Comparison of ENCODE assay signal across 10 mouse cellular contexts in genomic region chr4:140837879-140838278, GRCm38 (mm10). TPM values are rescaled to one million over a fixed set of nuclear protein-coding genes. Genes with fewer than 3 reads are reported as not detected.
DNase-seq lines count a peak whose midpoint lies in the region; ATAC-seq lines count a peak whose summit lies in the region.
"Had no signal": no experiment of that assay in that cellular context is flagged by ENCODE, and none has a peak within 500 bp of the region (broad histone marks: within the 10 kb centered on the region; RNA-seq: fewer than 3 reads in every experiment).

No protein-coding gene starts in this region.

- no peak overlapping the region for H3K27ac ChIP-seq in neural tube, embryonic 11.5 days (ENCODE audit: low read depth, low read length)
- H3K27ac ChIP-seq in heart, embryonic 15.5 days, result no peak overlapping the region
- H3K27ac ChIP-seq: embryonic facial prominence, embryonic 13.5 days; macrophage had no signal

- H3K4me3 ChIP-seq in neural tube, embryonic 11.5 days (ENCODE audit: low read depth, low read length), result no peak overlapping the region
- H3K4me3 ChIP-seq in heart, embryonic 15.5 days, result 0 out of 2 replicates have a peak overlapping the region, but pooled peaks have one; percentile 5
- H3K4me3 ChIP-seq: embryonic facial prominence, embryonic 13.5 days had no signal

- H3K4me2 ChIP-seq in neural tube, embryonic 11.5 days (ENCODE audit: low read depth), result peak overlapping the region; percentile 9; the same call in 1 of the 2 replicates
- H3K4me2 ChIP-seq in heart, embryonic 15.5 days, result peak overlapping the region; percentile 37
- H3K4me2 ChIP-seq: embryonic facial prominence, embryonic 13.5 days had no signal

- H3K9me3 ChIP-seq in neural tube, embryonic 11.5 days (ENCODE audit: control insufficient read depth, low read length), result no peaks in the 10 kb centered on the region
- no peaks in the 10 kb centered on the region for H3K9me3 ChIP-seq in heart, embryonic 15.5 days (replicated peaks)
- H3K9me3 ChIP-seq: embryonic facial prominence, embryonic 13.5 days had no signal

- peaks cover 10% of the 10 kb centered on the region for H3K4me1 ChIP-seq in neural tube, embryonic 11.5 days (ENCODE audit: control insufficient read depth, insufficient read depth, low read length)
- peaks cover 17% of the 10 kb centered on the region for H3K4me1 ChIP-seq in heart, embryonic 15.5 days (replicated peaks)

- ATAC-seq in neural tube, embryonic 11.5 days (ENCODE audit: insufficient read depth, low FRiP score, low TSS enrichment), result no peak
- ATAC-seq in heart, embryonic 15.5 days (replicated peaks; ENCODE audit: insufficient number of reproducible peaks, insufficient read depth, low FRiP score, low read depth), result 0 out of 2 replicates have a peak, but pooled peaks have one; percentile 25

- H3K9ac ChIP-seq in neural tube, embryonic 11.5 days (ENCODE audit: low read length), result no peak overlapping the region
- no peak overlapping the region for H3K9ac ChIP-seq in heart, embryonic 15.5 days
- H3K9ac ChIP-seq: embryonic facial prominence, embryonic 13.5 days had no signal

- H3K36me3 ChIP-seq in neural tube, embryonic 11.5 days (ENCODE audit: control insufficient read depth, insufficient read depth, low read length), result no peaks in the 10 kb centered on the region
- no peaks in the 10 kb centered on the region for H3K36me3 ChIP-seq in heart, embryonic 15.5 days
- H3K36me3 ChIP-seq: embryonic facial prominence, embryonic 13.5 days had no signal

- peak; percentile 45 for DNase-seq in neural tube, embryonic 11.5 days (ENCODE audit: low spot score)
- no peak for DNase-seq in neural tube, embryonic 10.5 days (ENCODE audit: extremely low spot score, low spot score)
- peak; percentile 59 to 74 for DNase-seq in adrenal gland, adult 18-20 months (ENCODE audit: low spot score in 2 of 2)
- peak; percentile 53 for DNase-seq in retina, embryonic 14.5 days (ENCODE audit: low spot score)
- DNase-seq in cerebellum, adult 11 months, result no peak
- no peak for DNase-seq in frontal cortex, postnatal 10 days (ENCODE audit: low spot score in 2 of 2)
- DNase-seq in right cerebral cortex, postnatal 4 days, result no peak

- H3K27me3 ChIP-seq in neural tube, embryonic 11.5 days (ENCODE audit: control insufficient read depth, insufficient read depth, low read length), result no peaks in the 10 kb centered on the region
- H3K27me3 ChIP-seq in heart, embryonic 15.5 days, result peaks cover 19% of the 10 kb centered on the region

- WGBS in neural tube, embryonic 11.5 days, result 23% methylated on average over 8 of the region's 8 CpGs
- WGBS in heart, embryonic 15.5 days, result 22% methylated on average over 8 of the region's 8 CpGs

RNA-seq across cellular contexts. Expression of gene Padi1, which starts 7.7 kb away (rescaled TPM):
- polyA plus RNA-seq in neural tube, embryonic 11.5 days (2014; fragmentation: Nextera tagmentation; extraction: Ambion mirVana), result 0.22 TPM in 1 of 2 replicates, not detected in the other
- total RNA-seq in adrenal gland, adult 18-20 months (2021), result not detected
- 0.05 and 0.08 TPM in 2 replicates for polyA plus RNA-seq in heart, embryonic 15.5 days (2015; fragmentation: Nextera tagmentation; extraction: Ambion mirVana)
- polyA plus RNA-seq: macrophage had no signal

RNA-seq across cellular contexts. Expression of gene Padi3, which starts 27.4 kb away (rescaled TPM):
- not detected in 2 replicates for polyA plus RNA-seq in neural tube, embryonic 11.5 days (2014; fragmentation: Nextera tagmentation; extraction: Ambion mirVana)
- not detected for total RNA-seq in adrenal gland, adult 18-20 months (2021)
- polyA plus RNA-seq in heart, embryonic 15.5 days (2015; fragmentation: Nextera tagmentation; extraction: Ambion mirVana), result 0.14 and 0.34 TPM in 2 replicates

Comparison
In these comparisons a context has a peak if more than half of its experiments do, and no peak if none do; other contexts are left out.
1. DNase-seq: peak in neural tube, embryonic 11.5 days (single experiment), adrenal gland, adult 18-20 months (2 of 2) and retina, embryonic 14.5 days (single experiment); none in neural tube, embryonic 10.5 days (single experiment), cerebellum, adult 11 months (single experiment), frontal cortex, postnatal 10 days (0 of 2) and right cerebral cortex, postnatal 4 days (single experiment).